Mouse (Mus musculus): ENCODE data around the gene Gpr89.

The Gpr89 gene

GRCm38 (mm10) chr3:96820116-96820915, 84.8 kb downstream of the Gpr89 start:
- no peak for DNase-seq

All from lung, postnatal 14 days (tissue).